Mouse (Mus musculus) hindbrain, embryonic 14.5 days (tissue): ENCODE measurements around the gene Dnm1. TPM values are rescaled to one million over a fixed set of nuclear protein-coding genes. Genes with fewer than 3 reads are reported as not detected.
"Not testable (repeated sequence)": the region's sequence is repeated elsewhere in the genome, so short reads cannot be mapped to it uniquely, and the experiment has no call there.

ENCODE experiments used
- ATAC-seq: fragments of 200-750 bp; cut with Nextera tagmentation; 2 replicates; pipeline ENCODE4 v1.8.0; 2017; ENCODE audit warnings: moderate number of reproducible peaks, mild to moderate bottlenecking, moderate TSS enrichment, moderate library complexity; ENCODE audit not compliant: low FRiP score
- DNase-seq: peaks from one replicate; pipeline ENCODE4 v3.0.0-alpha.2; 2015; ENCODE audit warnings: low spot score
- H3K27ac ChIP-seq: fragments of 300-500 bp; sonication (generic); 2 replicates; pipeline ENCODE4 v1.5.1; 2014; ENCODE audit warnings: mild to moderate bottlenecking, moderate library complexity
- H3K27me3 ChIP-seq: fragments of 300-500 bp; sonication (generic); 2 replicates; pipeline ENCODE4 v1.6.1; 2014; ENCODE audit warnings: mild to moderate bottlenecking, low read length, mixed read lengths; ENCODE audit not compliant: control insufficient read depth, insufficient read depth
- H3K36me3 ChIP-seq: fragments of 300-500 bp; sonication (generic); replicated peaks from 2 replicates; pipeline ENCODE4 v1.6.1; 2014; ENCODE audit not compliant: control insufficient read depth, insufficient read depth
- H3K4me1 ChIP-seq: fragments of 300-500 bp; sonication (generic); replicated peaks from 2 replicates; pipeline ENCODE4 v1.6.1; 2014; ENCODE audit warnings: antibody characterized with exemption, low read length, mixed read lengths; ENCODE audit not compliant: control insufficient read depth, insufficient read depth
- H3K4me2 ChIP-seq: fragments of 300-500 bp; sonication (generic); replicated peaks from 2 replicates; pipeline ENCODE4 v1.6.1; 2014; ENCODE audit warnings: mild to moderate bottlenecking, moderate library complexity
- H3K4me3 ChIP-seq: fragments of 300-500 bp; sonication (generic); replicated peaks from 2 replicates; pipeline ENCODE4 v1.5.1; 2014; ENCODE audit warnings: mild to moderate bottlenecking, low read length
- H3K9ac ChIP-seq: fragments of 300-500 bp; sonication (generic); 2 replicates; pipeline ENCODE4 v1.6.1; 2014
- H3K9me3 ChIP-seq: fragments of 300-500 bp; sonication (generic); 2 replicates; pipeline ENCODE4 v1.6.1; 2016; ENCODE audit warnings: low read length; ENCODE audit not compliant: control insufficient read depth
- WGBS: fragments of 180-500 bp; shearing (Covaris S2); extraction: QIAGEN DNeasy Blood & Tissue Kit; methylation state at CpG from one replicate; pipeline ENCODE4 v1.1.7; 2014; 5-methylcytosine and 5-hydroxymethylcytosine counted together
- polyA plus RNA-seq: library from polyadenylated mRNA; unstranded; fragments of >200 nt; fragmentation: Nextera tagmentation; extraction: Ambion mirVana; gene quantifications from 2 replicates; pipeline ENCODE4 v1.2.1, GENCODE M21; 2014

Gene Dnm1
- polyA plus RNA-seq, 1 experiment from 2014 or later = 123 TPM

GRCm38 (mm10) chr2:32302952-32303351 is 50.2 kb downstream of the Dnm1 start:
- 92% methylated on average over 9 of the region's 10 CpGs for WGBS
- H3K27ac ChIP-seq = no peak overlapping the region
- no peaks in the 10 kb centered on the region for H3K4me1 ChIP-seq
- no peak overlapping the region for H3K4me3 ChIP-seq
- no peak for DNase-seq
- H3K9ac ChIP-seq = no peak overlapping the region
- no peak for ATAC-seq
- H3K36me3 ChIP-seq = peaks cover 99% of the 10 kb centered on the region
- no peak overlapping the region for H3K4me2 ChIP-seq
- H3K27me3 ChIP-seq = no peaks in the 10 kb centered on the region
- no peaks in the 10 kb centered on the region for H3K9me3 ChIP-seq

GRCm38 (mm10) chr2:32299469-32299868 is 53.7 kb downstream of the Dnm1 start:
- Histone ChIP-seq H3K4me1 (no peaks in the 10 kb centered on the region), H3K9me3 (no peaks in the 10 kb centered on the region), H3K36me3 (peaks cover 97% of the 10 kb centered on the region), H3K27ac (no peak overlapping the region), H3K9ac (no peak overlapping the region), H3K4me2 (no peak overlapping the region), H3K4me3 (no peak overlapping the region), H3K27me3 (no peaks in the 10 kb centered on the region)
- 93% methylated on average over 4 of the region's 4 CpGs for WGBS
- DNase-seq (no peak), ATAC-seq (no peak)

- ATAC-seq, H3K4me2 ChIP-seq, DNase-seq, H3K27me3 ChIP-seq, H3K4me3 ChIP-seq, H3K9me3 ChIP-seq, H3K9ac ChIP-seq, H3K4me1 ChIP-seq, H3K27ac ChIP-seq: not testable (repeated sequence)
- peaks cover 87% of the 10 kb centered on the region for H3K36me3 ChIP-seq
- 87% methylated on average over 2 of the region's 2 CpGs for WGBS
Observed at GRCm38 (mm10) chr2:32295842-32296241, 57.3 kb downstream of the Dnm1 start.

GRCm38 (mm10) chr2:32295285-32295684 is 57.9 kb downstream of the Dnm1 start:
- ATAC-seq (no peak), DNase-seq (no peak)
- Histone ChIP-seq H3K4me2 (no peak overlapping the region), H3K9ac (no peak overlapping the region), H3K4me1 (no peaks in the 10 kb centered on the region), H3K27ac (no peak overlapping the region), H3K9me3 (no peaks in the 10 kb centered on the region), H3K36me3 (peaks cover 81% of the 10 kb centered on the region), H3K4me3 (no peak overlapping the region), H3K27me3 (no peaks in the 10 kb centered on the region)
- WGBS = 90% methylated on average over 3 of the region's 3 CpGs

- ATAC-seq = no peak
- Histone ChIP-seq H3K27me3 (no peaks in the 10 kb centered on the region), H3K4me1 (peaks cover 6% of the 10 kb centered on the region; the same call in 1 of the 2 replicates), H3K27ac (no peak overlapping the region), H3K4me2 (no peak overlapping the region), H3K4me3 (no peak overlapping the region), H3K36me3 (peaks cover 72% of the 10 kb centered on the region), H3K9ac (no peak overlapping the region), H3K9me3 (no peaks in the 10 kb centered on the region)
- DNase-seq = no peak
- WGBS = 79% methylated on average over 8 of the region's 8 CpGs
Observed at GRCm38 (mm10) chr2:32294348-32294747, 58.8 kb downstream of the Dnm1 start.

- no peak overlapping the region for H3K9ac ChIP-seq
- no peaks in the 10 kb centered on the region for H3K27me3 ChIP-seq
- no peaks in the 10 kb centered on the region for H3K9me3 ChIP-seq
- H3K27ac ChIP-seq = no peak overlapping the region
- peaks cover 41% of the 10 kb centered on the region for H3K36me3 ChIP-seq
- peak overlapping the region; percentile 84 for H3K4me3 ChIP-seq
- peaks cover 22% of the 10 kb centered on the region for H3K4me1 ChIP-seq
- ATAC-seq (no peak), DNase-seq (peak; percentile 54)
- peak overlapping the region; percentile 94; the same call in 1 of the 2 replicates for H3K4me2 ChIP-seq
Observed at GRCm38 (mm10) chr2:32289578-32289977, 63.6 kb downstream of the Dnm1 start.

GRCm38 (mm10) chr2:32288371-32288931 is 64.7 kb downstream of the Dnm1 start:
- peak overlapping the region; percentile 91 for H3K9ac ChIP-seq
- peaks cover 41% of the 10 kb centered on the region for H3K36me3 ChIP-seq
- no peaks in the 10 kb centered on the region for H3K9me3 ChIP-seq
- DNase-seq = peak; percentile 34
- no peaks in the 10 kb centered on the region for H3K27me3 ChIP-seq
- H3K4me3 ChIP-seq = peak overlapping the region; percentile 84
- H3K4me2 ChIP-seq = peak overlapping the region; percentile 94
- H3K4me1 ChIP-seq = peaks cover 22% of the 10 kb centered on the region
- peak; percentile 42 for ATAC-seq
- peak overlapping the region; percentile 74 for H3K27ac ChIP-seq
- WGBS = 2% methylated on average over 27 of the region's 29 CpGs

- Histone ChIP-seq H3K9me3 (no peaks in the 10 kb centered on the region), H3K9ac (peak within 1 kb of the TSS; percentile 91), H3K4me3 (peak within 1 kb of the TSS; percentile 84), H3K4me1 (peaks cover 22% of the 10 kb centered on the region), H3K27me3 (no peaks in the 10 kb centered on the region), H3K27ac (peak within 1 kb of the TSS; percentile 82), H3K4me2 (peak within 1 kb of the TSS; percentile 94), H3K36me3 (peaks cover 40% of the 10 kb centered on the region)
- peak; percentile 99 for ATAC-seq
- under 1% methylated on average over 38 of the region's 41 CpGs for WGBS
- DNase-seq = peak; percentile 100
Observed at GRCm38 (mm10) chr2:32287923-32288367, 65.2 kb downstream of the Dnm1 start, which contains the start of gene Swi5. Gene Swi5, minus strand, starts transcription at chr2:32288075.

GRCm38 (mm10) chr2:32287334-32287840 is 65.8 kb downstream of the Dnm1 start, which contains the start of gene Golga2:
Gene Golga2, plus strand, starts transcription at chr2:32287384.
- Histone ChIP-seq H3K36me3 (peaks cover 40% of the 10 kb centered on the region), H3K27ac (peak within 1 kb of the TSS; percentile 82), H3K27me3 (no peaks in the 10 kb centered on the region), H3K9ac (peak within 1 kb of the TSS; percentile 91), H3K4me2 (peak within 1 kb of the TSS; percentile 94), H3K4me1 (peaks cover 22% of the 10 kb centered on the region), H3K9me3 (no peaks in the 10 kb centered on the region), H3K4me3 (peak within 1 kb of the TSS; percentile 84)
- ATAC-seq (no peak), DNase-seq (no peak)
- 2% methylated on average over 23 of the region's 23 CpGs for WGBS
